Mouse (Mus musculus): Measurements from ENCODE around the gene Hoxc12. TPM values are rescaled to one million over a fixed set of nuclear protein-coding genes. Genes with fewer than 3 reads are reported as not detected.

The Hoxc12 gene
- total and polyA plus RNA-seq, 3 experiments = not detected

DNA sequence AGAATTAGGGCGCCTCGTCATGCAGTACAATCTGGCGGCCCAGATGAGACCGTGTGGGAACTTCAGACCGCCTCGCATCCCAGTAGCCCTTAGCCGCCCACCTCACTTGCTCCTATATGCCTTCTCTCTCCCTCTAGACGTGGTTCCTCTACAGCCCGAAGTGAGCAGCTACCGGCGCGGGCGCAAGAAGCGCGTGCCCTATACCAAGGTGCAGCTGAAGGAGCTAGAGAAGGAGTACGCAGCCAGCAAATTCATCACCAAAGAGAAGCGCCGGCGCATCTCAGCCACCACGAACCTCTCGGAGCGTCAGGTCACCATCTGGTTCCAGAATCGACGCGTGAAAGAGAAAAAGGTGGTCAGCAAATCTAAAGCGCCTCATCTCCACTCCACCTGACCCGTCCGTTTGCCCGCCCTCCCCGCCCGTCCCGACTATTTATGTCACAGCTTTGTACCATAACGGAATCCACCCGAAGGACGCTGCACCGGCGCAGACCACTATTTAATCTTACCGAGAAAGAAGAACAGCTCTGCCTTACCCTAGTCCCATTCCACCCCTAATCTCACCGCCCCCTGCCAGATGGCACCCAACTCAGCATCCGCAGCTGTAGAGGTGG, 9.4 kb upstream of the Hoxc12 start:
- H3K4me3 ChIP-seq (replicated peaks in 1 of 3; ENCODE audit: low read depth in 2 of 3, low read length in 2 of 3, poor library complexity in 1 of 3) = no peak overlapping the region

DNA sequence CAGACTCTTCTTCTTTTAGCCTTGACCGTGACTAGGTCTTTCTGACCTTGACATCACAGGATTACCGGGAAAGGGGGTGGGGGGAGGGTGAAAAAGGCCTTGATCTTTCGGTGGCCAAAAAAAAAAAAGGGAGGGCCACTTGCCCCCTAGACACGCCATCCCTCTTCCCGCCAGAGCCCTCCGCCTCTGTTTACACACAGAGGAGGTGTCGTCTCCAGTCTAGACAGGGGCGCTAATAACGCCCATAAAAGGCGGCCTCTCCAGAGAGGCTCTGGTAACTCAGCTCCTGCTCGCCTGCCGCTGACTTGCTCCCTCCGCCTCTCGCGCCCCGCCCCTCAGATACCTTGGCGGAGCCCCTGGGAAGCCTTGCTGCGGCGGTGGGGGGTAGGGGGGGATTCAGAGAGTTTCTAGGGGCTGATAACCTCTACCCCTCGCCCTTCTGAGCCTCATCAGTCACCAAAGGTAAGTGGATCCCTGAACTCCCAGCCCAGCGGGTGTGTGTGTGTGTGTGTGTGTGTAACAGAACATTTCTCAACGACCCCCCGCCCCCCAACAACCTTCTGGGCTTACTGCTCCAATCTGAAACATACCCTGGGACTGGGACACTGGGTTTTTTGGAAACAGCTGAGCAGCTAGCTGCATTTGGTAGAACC, 4.7 kb upstream of the Hoxc12 start:
- H3K9ac ChIP-seq (ENCODE audit: insufficient read depth, low read depth) = no peak overlapping the region
- no peak for DNase-seq (ENCODE audit: extremely low read depth)

More for the DNA sequence above, 9.4 kb upstream of the Hoxc12 start:
- Histone ChIP-seq H3K27me3 (replicated peaks) (peaks cover 98% of the 10 kb centered on the region), H3K79me2 (replicated peaks; ENCODE audit: control insufficient read depth, extremely low read depth, insufficient read depth, poor library complexity, severe bottlenecking) (no peaks in the 10 kb centered on the region), H3K9ac (ENCODE audit: insufficient read depth, low read depth) (no peak overlapping the region), H3K27ac (ENCODE audit: insufficient read depth, low read depth) (no peak overlapping the region), H3K36me3 (replicated peaks in 1 of 2; ENCODE audit: control insufficient read depth in 1 of 2, insufficient read depth in 1 of 2, low read length in 1 of 2) (no peaks in the 10 kb centered on the region), H3K9me3 (replicated peaks; ENCODE audit: low read length) (peaks cover under 1% of the 10 kb centered on the region), H3K4me1 (ENCODE audit: control insufficient read depth in 1 of 2, insufficient read depth in 2 of 2) (no peaks in the 10 kb centered on the region), H3K4me2 (ENCODE audit: insufficient read depth, low read depth, poor library complexity, severe bottlenecking) (no peak overlapping the region)
- no peak for DNase-seq (ENCODE audit: extremely low read depth)
- in situ Hi-C loops (cut with MboI; ENCODE audit: low pct_ligation_motif_present, low pct_unique_long_range_greater_than_20kb, low sequenced_read_pairs) = no loop called here
- dilution Hi-C loops (cut with MboI; ENCODE audit: extremely low pct_ligation_motif_present, extremely low pct_unique_long_range_greater_than_20kb, low sequenced_read_pairs) = no loop called here
- TF ChIP-seq MAZ (IDR thresholded peaks at IDR 0.05; ENCODE audit: low read depth, low read length) (no peak), BHLHE40 (IDR thresholded peaks at IDR 0.05; ENCODE audit: low read depth, low read length) (no peak), GABPA (IDR thresholded peaks at IDR 0.05; ENCODE audit: insufficient replicate concordance, low read depth, low read length) (no peak), SIN3A (IDR thresholded peaks at IDR 0.05; ENCODE audit: low read length) (no peak), ZC3H11A (IDR thresholded peaks at IDR 0.05; ENCODE audit: low read depth, low read length) (no peak), MEF2A (IDR thresholded peaks at IDR 0.05; ENCODE audit: borderline replicate concordance, low read depth, low read length) (no peak), HCFC1 (IDR thresholded peaks at IDR 0.05; ENCODE audit: low read depth, low read length) (no peak), ZNF384 (IDR thresholded peaks at IDR 0.05; ENCODE audit: low read depth, low read length) (no peak), SMC3 (IDR thresholded peaks at IDR 0.05; ENCODE audit: low read depth, low read length) (no peak), ELF1 (IDR thresholded peaks at IDR 0.05; ENCODE audit: low read depth, low read length) (no peak), CHD2 (IDR thresholded peaks at IDR 0.05; ENCODE audit: low read length) (no peak), TBP (conservative IDR thresholded peaks at IDR 0.05; ENCODE audit: low read depth, low read length) (no peak), POLR2AphosphoS2 (IDR thresholded peaks at IDR 0.05; ENCODE audit: low read depth, low read length) (no peak)

More for the DNA sequence above, 4.7 kb upstream of the Hoxc12 start:
- Histone ChIP-seq H3K79me2 (replicated peaks; ENCODE audit: control insufficient read depth, extremely low read depth, insufficient read depth, poor library complexity, severe bottlenecking) (no peaks in the 10 kb centered on the region), H3K9me3 (replicated peaks; ENCODE audit: low read length) (peaks cover 2% of the 10 kb centered on the region), H3K4me3 (replicated peaks in 1 of 3; ENCODE audit: low read depth in 2 of 3, low read length in 2 of 3, poor library complexity in 1 of 3) (no peak overlapping the region), H3K36me3 (replicated peaks in 1 of 2; ENCODE audit: control insufficient read depth in 1 of 2, insufficient read depth in 1 of 2, low read length in 1 of 2) (no peaks in the 10 kb centered on the region), H3K4me2 (ENCODE audit: insufficient read depth, low read depth, poor library complexity, severe bottlenecking) (0 out of 2 replicates have a peak overlapping the region, but pooled peaks have one; percentile 7), H3K4me1 (ENCODE audit: control insufficient read depth in 1 of 2, insufficient read depth in 2 of 2) (no peaks in the 10 kb centered on the region), H3K27ac (ENCODE audit: insufficient read depth, low read depth) (no peak overlapping the region), H3K27me3 (replicated peaks) (peaks cover 95% of the 10 kb centered on the region)
- TF ChIP-seq POLR2AphosphoS2 (IDR thresholded peaks at IDR 0.05; ENCODE audit: low read depth, low read length) = no peak
- TF ChIP-seq PAX5 (IDR thresholded peaks at IDR 0.05; ENCODE audit: low read length) = no peak
- no peak for TF ChIP-seq RCOR1 (conservative IDR thresholded peaks at IDR 0.05; ENCODE audit: low read depth, low read length)
- TF ChIP-seq ZMIZ1 (IDR thresholded peaks at IDR 0.05; ENCODE audit: low read depth, low read length) = no peak
- no peak for TF ChIP-seq RAD21 (IDR thresholded peaks at IDR 0.05; ENCODE audit: low read depth, low read length)
- TF ChIP-seq CHD1 (IDR thresholded peaks at IDR 0.05; ENCODE audit: low read depth, low read length) = no peak
- TF ChIP-seq MAZ (IDR thresholded peaks at IDR 0.05; ENCODE audit: low read depth, low read length) = no peak
- no peak for TF ChIP-seq EP300 (IDR thresholded peaks at IDR 0.05; ENCODE audit: low read length)
- no peak for TF ChIP-seq ZNF384 (IDR thresholded peaks at IDR 0.05; ENCODE audit: low read depth, low read length)
- TF ChIP-seq CTCF (conservative IDR thresholded peaks at IDR 0.05 in 1 of 2, IDR thresholded peaks at IDR 0.05 in 1 of 2; ENCODE audit: low read depth in 2 of 2, low read length in 2 of 2) = no peak
- no peak for TF ChIP-seq ZKSCAN1 (IDR thresholded peaks at IDR 0.05; ENCODE audit: borderline replicate concordance, low read depth, low read length)
- TF ChIP-seq MXI1 (IDR thresholded peaks at IDR 0.05; ENCODE audit: low read depth, low read length) = no peak
- no peak for TF ChIP-seq ZC3H11A (IDR thresholded peaks at IDR 0.05; ENCODE audit: low read depth, low read length)
- TF ChIP-seq MYC (IDR thresholded peaks at IDR 0.05; ENCODE audit: low read depth, low read length) = no peak
- TF ChIP-seq POLR2A (IDR thresholded peaks at IDR 0.05; ENCODE audit: low read depth, low read length) = no peak
- no peak for TF ChIP-seq MAX (IDR thresholded peaks at IDR 0.05; ENCODE audit: low read length)
- no peak for TF ChIP-seq USF2 (conservative IDR thresholded peaks at IDR 0.05; ENCODE audit: low read depth, low read length)
- dilution Hi-C loops (cut with MboI; ENCODE audit: extremely low pct_ligation_motif_present, extremely low pct_unique_long_range_greater_than_20kb, low sequenced_read_pairs) (no loop called here), in situ Hi-C loops (cut with MboI; ENCODE audit: low pct_ligation_motif_present, low pct_unique_long_range_greater_than_20kb, low sequenced_read_pairs) (no loop called here)
